ENCODE assay signal across 10 mouse cellular contexts in genomic region chr9:41586966-41587570, GRCm38 (mm10).
A peak's percentile ranks its signal among the peaks of the same experiment; 100 is the strongest.
DNase-seq lines count a peak whose midpoint lies in the region; ATAC-seq and TF ChIP-seq lines count a peak whose summit lies in the region.
"Had no signal": no experiment of that assay in that cellular context is flagged by ENCODE, and none has a peak within 500 bp of the region (broad histone marks: within the 10 kb centered on the region; RNA-seq: fewer than 3 reads in every experiment).

No protein-coding gene starts in this region.

- H3K9me3 ChIP-seq in embryonic facial prominence, embryonic 13.5 days: no peaks in the 10 kb centered on the region
- H3K9me3 ChIP-seq in hindbrain, postnatal 0 days (ENCODE audit: low read length): no peaks in the 10 kb centered on the region
- no peaks in the 10 kb centered on the region for H3K9me3 ChIP-seq in heart, embryonic 11.5 days (replicated peaks; ENCODE audit: control insufficient read depth, low read length)
- no peaks in the 10 kb centered on the region for H3K9me3 ChIP-seq in heart, embryonic 10.5 days
- H3K9me3 ChIP-seq: heart, embryonic 12.5 days had no signal

- H3K4me2 ChIP-seq in embryonic facial prominence, embryonic 13.5 days: peak overlapping the region; percentile 75
- peak overlapping the region; percentile 56 for H3K4me2 ChIP-seq in hindbrain, postnatal 0 days (ENCODE audit: low read depth, low read length)
- H3K4me2 ChIP-seq in myocyte (ENCODE audit: low read depth): peak overlapping the region; percentile 98
- no peak overlapping the region for H3K4me2 ChIP-seq in heart, embryonic 11.5 days
- H3K4me2 ChIP-seq: heart, embryonic 12.5 days had no signal

- TF ChIP-seq POLR2A in myocyte (IDR thresholded peaks at IDR 0.05; ENCODE audit: insufficient read length, low read depth): no peak
- no peak for TF ChIP-seq POLR2A in cerebellum, adult 2 months (IDR thresholded peaks at IDR 0.05; ENCODE audit: borderline replicate concordance, insufficient read depth, low read length)

- H3K4me3 ChIP-seq in embryonic facial prominence, embryonic 13.5 days: peak overlapping the region; percentile 45
- peak overlapping the region; percentile 80 for H3K4me3 ChIP-seq in hindbrain, postnatal 0 days (ENCODE audit: low read length)
- H3K4me3 ChIP-seq in myocyte: peak overlapping the region; percentile 96
- no peak overlapping the region for H3K4me3 ChIP-seq in heart, embryonic 11.5 days (ENCODE audit: low read depth, low read length)
- no peak overlapping the region for H3K4me3 ChIP-seq in cerebellum, adult 2 months (replicated peaks; ENCODE audit: insufficient read depth, low read depth, low read length)
- no peak overlapping the region for H3K4me3 ChIP-seq in heart, embryonic 10.5 days
- H3K4me3 ChIP-seq: heart, embryonic 12.5 days had no signal

- no peak for TF ChIP-seq CTCF in hindbrain, postnatal 0 days (IDR thresholded peaks at IDR 0.05; ENCODE audit: low read depth)
- no peak for TF ChIP-seq CTCF in cerebellum, adult 2 months (IDR thresholded peaks at IDR 0.05; ENCODE audit: borderline replicate concordance, insufficient read depth, low read depth, low read length)

- DNase-seq in heart, adult 11 months: peak; percentile 31
- DNase-seq in heart, postnatal 4 days: no peak
- no peak for DNase-seq in hindbrain, postnatal 0 days (ENCODE audit: low spot score)
- DNase-seq in cerebellum, adult 2 months: no peak
- no peak for DNase-seq in heart, embryonic 10.5 days (ENCODE audit: low spot score)
- DNase-seq: lung, embryonic 14.5 days had no signal

- peak overlapping the region; percentile 97 for H3K27ac ChIP-seq in embryonic facial prominence, embryonic 13.5 days
- H3K27ac ChIP-seq in hindbrain, postnatal 0 days: peak overlapping the region; percentile 82
- no peak overlapping the region for H3K27ac ChIP-seq in heart, embryonic 11.5 days (ENCODE audit: low read depth, low read length)
- H3K27ac ChIP-seq in cerebellum, adult 2 months (ENCODE audit: insufficient read depth, low read length): no peak overlapping the region
- no peak overlapping the region for H3K27ac ChIP-seq in heart, embryonic 10.5 days

- peaks cover 47% of the 10 kb centered on the region for H3K4me1 ChIP-seq in embryonic facial prominence, embryonic 13.5 days
- H3K4me1 ChIP-seq in hindbrain, postnatal 0 days (ENCODE audit: insufficient read depth, low read length): peaks cover 27% of the 10 kb centered on the region
- H3K4me1 ChIP-seq in heart, embryonic 11.5 days (ENCODE audit: control insufficient read depth, insufficient read depth, low read length): no peaks in the 10 kb centered on the region
- no peaks in the 10 kb centered on the region for H3K4me1 ChIP-seq in cerebellum, adult 2 months (ENCODE audit: control insufficient read depth, insufficient read depth, low read length)
- no peaks in the 10 kb centered on the region for H3K4me1 ChIP-seq in heart, embryonic 10.5 days

- peak overlapping the region; percentile 94 for H3K9ac ChIP-seq in embryonic facial prominence, embryonic 13.5 days
- peak overlapping the region; percentile 51 for H3K9ac ChIP-seq in hindbrain, postnatal 0 days (replicated peaks; ENCODE audit: low read length)
- no peak overlapping the region for H3K9ac ChIP-seq in heart, embryonic 11.5 days (ENCODE audit: low read depth, low read length)
- H3K9ac ChIP-seq: heart, embryonic 12.5 days; lung, embryonic 14.5 days had no signal

- H3K79me2 ChIP-seq in myocyte (ENCODE audit: control insufficient read depth, insufficient read depth): peaks cover 97% of the 10 kb centered on the region

- peaks cover 52% of the 10 kb centered on the region for H3K36me3 ChIP-seq in embryonic facial prominence, embryonic 13.5 days
- H3K36me3 ChIP-seq in hindbrain, postnatal 0 days (ENCODE audit: insufficient read depth, low read length): peaks cover 12% of the 10 kb centered on the region; the same call in 1 of the 2 replicates
- peaks cover 38% of the 10 kb centered on the region for H3K36me3 ChIP-seq in myocyte (ENCODE audit: control insufficient read depth, insufficient read depth)
- H3K36me3 ChIP-seq in heart, embryonic 11.5 days (ENCODE audit: control insufficient read depth, insufficient read depth, low read length): peaks cover 23% of the 10 kb centered on the region
- H3K36me3 ChIP-seq in heart, embryonic 10.5 days: peaks cover 33% of the 10 kb centered on the region

- H3K27me3 ChIP-seq in embryonic facial prominence, embryonic 13.5 days: no peaks in the 10 kb centered on the region
- H3K27me3 ChIP-seq in hindbrain, postnatal 0 days (ENCODE audit: insufficient read depth, low read length): no peaks in the 10 kb centered on the region
- no peaks in the 10 kb centered on the region for H3K27me3 ChIP-seq in myocyte (ENCODE audit: control insufficient read depth, insufficient read depth, insufficient read length)
- no peaks in the 10 kb centered on the region for H3K27me3 ChIP-seq in heart, embryonic 11.5 days (ENCODE audit: control insufficient read depth, insufficient read depth, low read length)
- H3K27me3 ChIP-seq in cerebellum, adult 2 months (ENCODE audit: control insufficient read depth, insufficient read depth, low read length): no peaks in the 10 kb centered on the region; the same call in 1 of the 2 replicates
- no peaks in the 10 kb centered on the region for H3K27me3 ChIP-seq in heart, embryonic 10.5 days (ENCODE audit: insufficient read depth, poor library complexity, severe bottlenecking)
- H3K27me3 ChIP-seq: heart, embryonic 12.5 days had no signal

- ATAC-seq in embryonic facial prominence, embryonic 13.5 days (ENCODE audit: insufficient number of reproducible peaks, insufficient read depth, low FRiP score, low TSS enrichment, low read depth): no peak
- ATAC-seq in hindbrain, postnatal 0 days: no peak
- ATAC-seq in heart, embryonic 11.5 days (replicated peaks; ENCODE audit: insufficient number of reproducible peaks, low FRiP score, low TSS enrichment): no peak

- 39% methylated on average over 4 of the region's 4 CpGs for WGBS in embryonic facial prominence, embryonic 13.5 days
- WGBS in hindbrain, postnatal 0 days: 16% methylated on average over 4 of the region's 4 CpGs
- WGBS in heart, embryonic 11.5 days (ENCODE audit: insufficient replicate concordance): 82% methylated on average over 4 of the region's 4 CpGs
- WGBS in cerebellum, adult 2 months: 59% methylated on average over 4 of the region's 4 CpGs
- WGBS in heart, embryonic 10.5 days: 83% methylated on average over 4 of the region's 4 CpGs

- H3ac ChIP-seq in myocyte (ENCODE audit: control insufficient read depth, insufficient read length): no peak overlapping the region

TF ChIP-seq in myocyte, 11 proteins besides CTCF, POLR2A, EP300 and RAD21:
- no peak for TF ChIP-seq SRF (IDR thresholded peaks at IDR 0.05; ENCODE audit: control insufficient read depth, insufficient read length, low read depth)
- TF ChIP-seq REST (IDR thresholded peaks at IDR 0.05; ENCODE audit: insufficient read depth, insufficient read length): no peak
- no peak for TF ChIP-seq CEBPB (IDR thresholded peaks at IDR 0.05; ENCODE audit: insufficient read depth, poor library complexity, severe bottlenecking)
- TF ChIP-seq TCF3 (IDR thresholded peaks at IDR 0.05; ENCODE audit: insufficient read length, low read depth): no peak
- TF ChIP-seq POLR2AphosphoS2 (IDR thresholded peaks at IDR 0.05; ENCODE audit: insufficient read length, low read depth): no peak
- TF ChIP-seq MAX (IDR thresholded peaks at IDR 0.05; ENCODE audit: low read depth): no peak
- no peak for TF ChIP-seq MYOD1 (IDR thresholded peaks at IDR 0.05; ENCODE audit: control insufficient read depth in 1 of 3, insufficient read length in 2 of 3, low read depth in 2 of 3)
- TF ChIP-seq TCF12 (IDR thresholded peaks at IDR 0.05; ENCODE audit: insufficient read depth, poor library complexity, severe bottlenecking): no peak
- TF ChIP-seq MYOG (IDR thresholded peaks at IDR 0.05; ENCODE audit: control insufficient read depth in 1 of 3, insufficient read depth in 1 of 3, insufficient read length in 2 of 3, low read depth in 2 of 3): no peak
- no peak for TF ChIP-seq E2F4 (IDR thresholded peaks at IDR 0.05; ENCODE audit: insufficient read depth)
- no peak for TF ChIP-seq USF1 (IDR thresholded peaks at IDR 0.05; ENCODE audit: low read depth)

Comparison
In these comparisons a context has a peak if more than half of its experiments do, and no peak if none do; other contexts are left out.
1. H3K27ac ChIP-seq: peak in embryonic facial prominence, embryonic 13.5 days (single experiment) and hindbrain, postnatal 0 days (single experiment); none in heart, embryonic 11.5 days (single experiment), cerebellum, adult 2 months (single experiment) and heart, embryonic 10.5 days (single experiment).
2. H3K4me3 ChIP-seq: peak in embryonic facial prominence, embryonic 13.5 days (single experiment), hindbrain, postnatal 0 days (single experiment) and myocyte (single experiment); none in heart, embryonic 11.5 days (single experiment), cerebellum, adult 2 months (single experiment) and heart, embryonic 10.5 days (single experiment).